Mouse (Mus musculus) ZHBTc4 (cell line): Measurements from ENCODE around the gene Klf13.

Source experiments
- DNase-seq: peaks from one replicate; pipeline ENCODE4 v3.0.0-alpha.2; 2011; ENCODE audit warnings: low read depth, low spot score

Klf13 gene

DNA sequence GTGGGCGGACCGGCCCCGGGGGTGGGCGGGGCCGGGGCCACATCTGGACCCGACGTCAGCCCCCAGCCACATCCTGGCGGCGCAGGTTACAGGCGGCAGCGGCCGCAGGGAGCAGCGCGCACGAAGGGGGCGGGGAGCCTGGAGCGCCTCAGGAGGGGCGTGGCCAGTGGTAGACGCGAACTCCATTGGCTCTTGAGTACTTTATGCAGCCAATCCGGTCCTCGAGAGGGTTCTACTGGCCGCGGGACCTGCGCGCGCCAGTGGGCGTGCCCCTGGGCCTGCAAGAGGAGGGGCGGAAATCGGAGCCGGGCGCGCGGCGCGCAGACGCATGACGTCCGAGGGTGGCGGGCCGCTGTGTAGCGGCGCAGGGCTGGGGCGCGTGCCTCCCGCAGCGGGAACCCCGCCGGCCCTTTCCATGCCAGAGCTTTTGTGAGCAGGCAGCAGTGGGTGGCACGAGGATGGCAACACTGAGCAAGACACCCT lies at the start of gene Klf13:
TSS of gene Klf13 (minus strand) at position 2 of the 483 bp plus-strand sequence.
- peak; percentile 100 for DNase-seq

DNA sequence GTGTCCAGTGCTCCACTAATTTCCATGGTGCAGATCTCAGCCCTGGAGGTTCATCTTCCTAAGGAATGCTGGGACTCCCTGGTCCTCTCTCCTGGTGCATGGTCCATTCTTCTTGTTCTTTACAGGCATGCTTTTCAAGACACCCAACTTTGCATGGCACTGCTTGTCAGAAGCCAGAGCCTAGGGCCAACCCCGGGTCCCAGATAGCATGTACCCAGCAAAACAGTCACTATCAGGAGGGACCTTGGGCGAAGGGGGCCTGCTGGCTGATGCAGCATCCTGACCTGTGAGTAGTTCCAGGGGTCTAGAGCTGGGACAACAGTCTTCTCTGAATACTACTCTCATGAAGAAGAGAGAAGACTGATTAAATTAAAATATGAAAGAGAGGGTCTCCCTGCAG lies 49.7 kb upstream of the Klf13 start:
- no peak for DNase-seq

DNA sequence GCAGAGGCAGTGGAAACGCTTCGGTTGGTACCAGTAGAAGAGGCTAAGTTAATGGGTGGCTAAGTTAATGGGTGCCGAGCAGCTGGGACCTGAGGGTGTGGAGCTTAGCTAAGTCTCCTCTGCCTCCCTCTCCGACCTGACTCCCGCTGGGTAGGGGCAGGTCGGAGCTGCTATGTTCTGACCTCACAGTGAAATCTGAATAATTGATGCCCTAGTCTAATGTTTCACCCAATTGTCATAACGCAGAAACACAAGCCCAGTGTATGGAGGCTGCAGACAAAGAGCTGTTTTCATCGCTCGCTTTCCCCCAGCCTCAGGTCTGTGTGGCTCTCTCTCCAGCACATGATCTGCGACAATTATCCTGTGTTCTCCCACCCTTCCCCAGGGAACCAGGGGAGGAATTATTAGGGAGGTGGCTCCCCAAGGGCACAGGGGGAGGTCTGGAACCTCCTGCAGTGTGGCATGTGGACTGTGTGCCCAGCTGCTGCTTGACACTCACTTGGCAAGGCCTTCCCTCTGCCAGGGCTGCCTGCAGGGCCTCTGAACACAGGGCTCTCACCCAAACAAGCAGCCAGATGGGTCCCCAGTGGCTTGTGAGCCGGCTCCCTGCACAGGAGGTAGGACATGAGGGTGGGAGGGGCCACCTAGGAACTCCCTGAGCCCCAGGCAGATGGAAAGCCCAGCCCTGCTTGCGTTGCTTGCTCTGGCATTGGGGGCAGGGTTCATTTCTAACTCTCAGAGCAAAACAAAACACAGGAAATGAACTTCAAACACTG lies 47.9 kb upstream of the Klf13 start:
- peak; percentile 66 for DNase-seq

GRCm38 (mm10) chr7:63985696-63986406 lies 47.1 kb upstream of the Klf13 start:
- no peak for DNase-seq

- no peak for DNase-seq
Measured at GRCm38 (mm10) chr7:63985266-63985665, 46.6 kb upstream of the Klf13 start.

GRCm38 (mm10) chr7:63984329-63984728 lies 45.6 kb upstream of the Klf13 start:
- DNase-seq: no peak

- no peak for DNase-seq
Measured at GRCm38 (mm10) chr7:63977631-63978030, 38.9 kb upstream of the Klf13 start.

- no peak for DNase-seq
Measured at GRCm38 (mm10) chr7:63970986-63971385, 32.3 kb upstream of the Klf13 start.

DNA sequence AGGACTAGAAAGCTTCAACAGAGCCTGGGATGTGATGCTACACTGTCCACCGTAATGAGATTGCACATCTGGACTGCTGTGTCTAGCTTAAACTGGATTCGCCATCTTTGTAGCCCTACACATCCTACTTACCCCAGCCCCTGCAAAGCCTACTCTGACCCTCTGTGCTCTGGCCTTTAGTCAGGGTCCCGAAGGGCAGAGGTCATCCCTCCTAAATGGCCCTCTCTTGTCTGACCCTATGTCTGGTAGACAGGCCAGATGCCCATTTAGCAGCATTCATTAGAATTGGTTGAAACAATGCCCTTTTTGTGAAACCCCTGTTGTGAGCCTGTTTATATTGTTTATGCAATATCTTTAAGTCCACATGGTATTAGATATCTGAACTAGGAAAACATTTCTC lies 31.2 kb upstream of the Klf13 start:
- no peak for DNase-seq

DNA sequence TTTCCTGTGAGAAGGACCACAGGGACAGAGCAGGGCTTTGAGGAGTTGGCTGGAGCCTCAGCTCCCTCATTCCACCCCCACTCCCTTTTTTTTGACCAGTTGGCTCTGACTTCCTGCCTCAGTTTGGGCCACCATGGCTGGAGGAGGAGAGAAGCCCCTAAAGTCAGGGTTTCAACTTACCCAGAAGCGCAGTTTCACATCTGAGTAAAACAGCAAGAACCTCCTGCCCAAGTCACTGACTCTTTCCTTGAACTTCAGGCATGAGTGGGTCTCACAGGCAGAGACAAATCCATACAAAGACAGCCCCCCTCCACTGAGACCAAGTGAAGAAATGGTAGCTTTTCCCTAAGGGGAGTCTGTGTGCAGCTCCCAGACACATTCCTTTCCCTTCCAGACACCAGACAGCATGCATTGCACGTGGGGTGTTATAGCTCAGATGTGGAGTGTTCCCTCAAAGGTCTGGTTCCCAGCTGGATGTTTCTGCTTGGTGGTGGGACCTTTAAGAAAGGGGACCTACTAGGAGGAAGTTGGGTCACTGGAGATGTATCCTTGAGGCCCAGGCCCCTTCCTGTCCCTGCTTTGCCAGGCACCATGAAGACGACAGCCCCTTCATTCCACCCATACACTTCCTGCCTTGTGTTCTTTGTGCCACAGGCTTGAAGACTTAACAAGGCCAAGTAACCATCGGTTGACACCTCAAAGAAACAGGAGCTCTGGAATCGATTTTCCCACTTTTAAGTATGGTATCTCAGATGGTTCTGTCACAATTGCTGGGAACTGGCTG lies 27.1 kb upstream of the Klf13 start:
- DNase-seq: no peak

- DNase-seq: no peak
Measured at GRCm38 (mm10) chr7:63965135-63965534, 26.4 kb upstream of the Klf13 start.

DNA sequence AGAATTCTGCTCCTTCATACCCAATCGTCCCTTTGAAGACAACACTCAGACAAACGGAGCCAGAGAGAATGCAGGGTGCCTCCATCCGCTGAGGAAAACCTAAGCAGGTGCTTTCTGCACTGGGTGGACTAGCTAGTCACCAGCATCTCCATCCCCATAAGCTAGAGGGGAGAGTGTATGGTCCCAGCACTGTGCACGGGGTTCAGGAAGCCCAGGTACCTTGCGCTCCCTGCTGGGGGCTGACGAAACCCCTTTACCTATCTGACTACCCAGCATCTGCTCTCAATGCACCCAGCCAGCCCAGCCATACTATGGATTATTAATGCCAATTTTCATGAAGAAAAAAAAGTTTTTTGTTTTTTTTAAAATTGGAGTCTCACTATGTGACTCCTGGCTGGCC lies 25.4 kb upstream of the Klf13 start:
- DNase-seq: no peak

GRCm38 (mm10) chr7:63963632-63964031 lies 24.9 kb upstream of the Klf13 start:
- DNase-seq: no peak

GRCm38 (mm10) chr7:63957872-63958640 lies 19.3 kb upstream of the Klf13 start:
- no peak for DNase-seq

- DNase-seq: peak; percentile 99
Measured at GRCm38 (mm10) chr7:63956981-63957713, 18.4 kb upstream of the Klf13 start.

DNA sequence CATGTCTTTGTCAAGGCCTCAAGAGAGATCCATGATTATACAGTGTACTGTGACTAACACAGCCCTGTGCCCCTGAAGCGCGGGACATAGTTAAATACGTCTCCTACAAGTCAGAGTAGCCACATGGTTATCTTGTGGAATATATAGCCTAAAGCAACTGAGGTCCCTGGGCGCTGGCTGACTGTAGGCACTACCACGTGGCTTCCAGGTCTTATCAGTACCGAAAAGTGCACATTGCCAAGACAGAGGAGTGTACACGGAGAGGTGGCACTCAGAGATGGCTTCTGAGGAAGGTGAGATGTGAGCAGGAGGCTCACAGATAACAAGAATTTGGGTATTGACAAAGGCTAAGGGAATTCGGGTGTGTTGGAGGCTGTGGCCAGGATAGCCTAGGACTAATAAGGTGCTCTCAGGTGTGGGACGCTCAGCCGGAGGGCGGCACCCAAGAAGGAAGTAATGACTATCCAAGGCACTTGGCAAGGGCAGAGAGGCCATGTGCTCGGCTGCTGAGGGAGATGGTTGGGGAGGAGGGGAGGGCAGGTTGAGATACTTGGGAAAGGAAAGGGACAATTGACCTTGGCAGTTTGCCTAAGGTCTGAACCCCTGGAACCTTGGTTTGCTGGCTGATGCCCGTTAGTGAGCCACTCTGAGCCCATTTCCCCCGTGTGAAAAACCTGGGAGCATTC lies 17.6 kb upstream of the Klf13 start:
- no peak for DNase-seq

- no peak for DNase-seq
Measured at GRCm38 (mm10) chr7:63955440-63955839, 16.7 kb upstream of the Klf13 start.

- no peak for DNase-seq
Measured at GRCm38 (mm10) chr7:63952077-63952898, 13.6 kb upstream of the Klf13 start.

GRCm38 (mm10) chr7:63950931-63951607 lies 12.4 kb upstream of the Klf13 start:
- DNase-seq: no peak
